Mouse (Mus musculus): ENCODE data around the gene Snapc4.

The Snapc4 gene

GRCm38 (mm10) chr2:26314281-26315071 is 66.0 kb downstream of the Snapc4 start:
- DNase-seq (ENCODE audit: low read depth, low spot score), result peak; percentile 76

GRCm38 (mm10) chr2:26313394-26313793 is 67.1 kb downstream of the Snapc4 start:
- no peak for DNase-seq (ENCODE audit: low read depth, low spot score)

- no peak for DNase-seq (ENCODE audit: low read depth, low spot score)
These were observed 67.6 kb downstream of the Snapc4 start for GRCm38 (mm10) chr2:26312812-26313211.

Measured in 3T3-L1 (cell line).